Mouse (Mus musculus) stomach, postnatal 0 days (tissue): ENCODE measurements around the gene Lrmda.

ENCODE experiments used
- CTCF ChIP-seq: IDR thresholded peaks from 2 replicates; pipeline ENCODE4 v1.5.1; 2016; ENCODE audit warnings: antibody characterized with exemption, low read depth, mild to moderate bottlenecking, moderate library complexity
- EP300 ChIP-seq: optimal IDR thresholded peaks from 2 replicates; pipeline ENCODE3; 2016; ENCODE audit warnings: antibody characterized with exemption

DNA sequence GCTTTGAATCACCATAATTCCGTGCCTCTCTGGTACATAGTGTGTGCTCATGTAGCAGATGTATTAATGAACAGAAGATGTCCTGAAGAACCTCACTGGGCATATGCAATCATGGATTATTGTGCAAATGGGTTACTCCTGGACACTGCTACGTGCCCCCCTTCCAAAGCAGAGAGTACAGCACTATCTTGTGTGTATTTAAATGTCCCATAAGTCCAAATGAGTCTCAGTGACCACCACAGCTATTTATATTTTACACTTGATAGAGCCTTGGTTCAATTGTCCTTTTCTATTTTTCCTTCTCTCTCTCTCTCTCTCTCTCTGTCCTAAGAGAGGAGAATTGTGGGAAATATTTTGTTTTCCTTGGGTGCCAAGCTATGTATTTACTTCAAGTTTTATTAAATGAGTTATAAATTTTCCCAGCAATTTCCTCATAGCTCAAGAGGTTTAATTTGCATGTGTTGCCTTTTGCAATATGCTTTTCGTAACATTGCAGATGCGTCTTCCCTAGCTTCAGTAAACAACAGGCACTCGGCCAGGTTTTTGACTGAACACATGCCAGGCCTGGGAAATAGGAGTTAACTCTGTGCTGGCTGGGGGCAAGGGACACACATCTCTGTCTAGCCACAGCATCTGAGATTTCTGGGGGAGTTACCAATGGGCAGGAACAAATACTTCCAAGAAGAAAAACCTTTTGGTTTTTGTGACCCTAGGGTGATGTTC, 495.0 kb downstream of the Lrmda start:
- TF ChIP-seq CTCF, result no peak
- no peak for TF ChIP-seq EP300
